Mouse (Mus musculus): ENCODE results near the gene Sit1. TPM values are rescaled to one million over a fixed set of nuclear protein-coding genes. Genes with fewer than 3 reads are reported as not detected.

Sit1 gene
- polyA plus RNA-seq, 1 experiment, result not detected

GRCm38 (mm10) chr4:43499407-43500333, 16.1 kb upstream of the Sit1 start, which contains the start of gene Arhgef39:
Gene Arhgef39, minus strand, starts transcription at chr4:43499695.
- Histone ChIP-seq H3K36me3 (ENCODE audit: control insufficient read depth, insufficient read depth) (peaks cover 17% of the 10 kb centered on the region), H3K79me3 (ENCODE audit: low read depth) (no peaks in the 10 kb centered on the region), H3K79me2 (ENCODE audit: control insufficient read depth, insufficient read depth) (peaks cover 14% of the 10 kb centered on the region), H3K27me3 (ENCODE audit: control insufficient read depth, insufficient read depth, insufficient read length) (no peaks in the 10 kb centered on the region), H3ac (ENCODE audit: control insufficient read depth, insufficient read length, low read depth) (peak within 1 kb of the TSS; percentile 75), H3K4me3 (ENCODE audit: insufficient read depth, poor library complexity, severe bottlenecking) (peak within 1 kb of the TSS; percentile 48)
- TF ChIP-seq CEBPB (IDR thresholded peaks at IDR 0.05; ENCODE audit: low read depth), result no peak
- peak; percentile 78 for TF ChIP-seq MAX (IDR thresholded peaks at IDR 0.05)

- H3K79me3 ChIP-seq (ENCODE audit: low read depth), result no peaks in the 10 kb centered on the region
- H3K4me3 ChIP-seq (ENCODE audit: insufficient read depth, poor library complexity, severe bottlenecking), result peak overlapping the region; percentile 48
- TF ChIP-seq CTCF (IDR thresholded peaks at IDR 0.05; ENCODE audit: control insufficient read depth, insufficient read depth, insufficient read length) (no peak), MYOG (IDR thresholded peaks at IDR 0.05; ENCODE audit: control insufficient read depth, extremely low read depth, insufficient read length) (no peak), CEBPB (IDR thresholded peaks at IDR 0.05; ENCODE audit: low read depth) (no peak), FOSL1 (IDR thresholded peaks at IDR 0.05; ENCODE audit: insufficient read depth, low read length, poor library complexity, severe bottlenecking) (no peak), USF1 (IDR thresholded peaks at IDR 0.05; ENCODE audit: low read depth) (no peak)
- peaks cover 17% of the 10 kb centered on the region for H3K36me3 ChIP-seq (ENCODE audit: control insufficient read depth, insufficient read depth)
- peaks cover 18% of the 10 kb centered on the region for H3K79me2 ChIP-seq (ENCODE audit: control insufficient read depth, insufficient read depth)
- H3K27me3 ChIP-seq (ENCODE audit: control insufficient read depth, insufficient read depth, insufficient read length), result no peaks in the 10 kb centered on the region
- H3ac ChIP-seq (ENCODE audit: control insufficient read depth, insufficient read length, low read depth), result peak overlapping the region; percentile 14
These were observed 15.4 kb upstream of the Sit1 start for GRCm38 (mm10) chr4:43498983-43499382.

- Histone ChIP-seq H3K4me3 (ENCODE audit: insufficient read depth, poor library complexity, severe bottlenecking) (no peak overlapping the region), H3K79me2 (ENCODE audit: control insufficient read depth, insufficient read depth) (peaks cover 20% of the 10 kb centered on the region)
- TF ChIP-seq MYOD1 (IDR thresholded peaks at IDR 0.05; ENCODE audit: control insufficient read depth, insufficient read length, low read depth), result no peak
- TF ChIP-seq FOSL1 (IDR thresholded peaks at IDR 0.05; ENCODE audit: insufficient read depth, low read length, poor library complexity, severe bottlenecking), result no peak
- TF ChIP-seq USF1 (IDR thresholded peaks at IDR 0.05; ENCODE audit: low read depth), result no peak
- no peak for TF ChIP-seq MAX (IDR thresholded peaks at IDR 0.05)
- no peak for TF ChIP-seq CEBPB (IDR thresholded peaks at IDR 0.05; ENCODE audit: low read depth)
- no peak for TF ChIP-seq MYOG (IDR thresholded peaks at IDR 0.05; ENCODE audit: control insufficient read depth, extremely low read depth, insufficient read length)
- TF ChIP-seq CTCF (IDR thresholded peaks at IDR 0.05; ENCODE audit: control insufficient read depth, insufficient read depth, insufficient read length), result no peak
These were observed 14.4 kb upstream of the Sit1 start for GRCm38 (mm10) chr4:43497946-43498345.

GRCm38 (mm10) chr4:43497405-43497804, 13.9 kb upstream of the Sit1 start:
- Histone ChIP-seq H3K27me3 (ENCODE audit: control insufficient read depth, insufficient read depth, insufficient read length) (no peaks in the 10 kb centered on the region), H3ac (ENCODE audit: control insufficient read depth, insufficient read length, low read depth) (no peak overlapping the region), H3K36me3 (ENCODE audit: control insufficient read depth, insufficient read depth) (peaks cover 17% of the 10 kb centered on the region), H3K79me2 (ENCODE audit: control insufficient read depth, insufficient read depth) (peaks cover 20% of the 10 kb centered on the region), H3K79me3 (ENCODE audit: low read depth) (no peaks in the 10 kb centered on the region), H3K4me3 (ENCODE audit: insufficient read depth, poor library complexity, severe bottlenecking) (no peak overlapping the region)
- TF ChIP-seq MYOD1 (IDR thresholded peaks at IDR 0.05; ENCODE audit: control insufficient read depth, insufficient read length, low read depth) (no peak), CEBPB (IDR thresholded peaks at IDR 0.05; ENCODE audit: low read depth) (no peak), USF1 (IDR thresholded peaks at IDR 0.05; ENCODE audit: low read depth) (no peak), FOSL1 (IDR thresholded peaks at IDR 0.05; ENCODE audit: insufficient read depth, low read length, poor library complexity, severe bottlenecking) (no peak), MAX (IDR thresholded peaks at IDR 0.05) (no peak)

More at GRCm38 (mm10) chr4:43497946-43498345, 14.4 kb upstream of the Sit1 start:
- H3K79me3 ChIP-seq (ENCODE audit: low read depth), result no peaks in the 10 kb centered on the region
- peaks cover 17% of the 10 kb centered on the region for H3K36me3 ChIP-seq (ENCODE audit: control insufficient read depth, insufficient read depth)
- no peak overlapping the region for H3ac ChIP-seq (ENCODE audit: control insufficient read depth, insufficient read length, low read depth)
- no peaks in the 10 kb centered on the region for H3K27me3 ChIP-seq (ENCODE audit: control insufficient read depth, insufficient read depth, insufficient read length)

GRCm38 (mm10) chr4:43496587-43496986, 13.1 kb upstream of the Sit1 start:
- Histone ChIP-seq H3K27me3 (ENCODE audit: control insufficient read depth, insufficient read depth, insufficient read length) (no peaks in the 10 kb centered on the region), H3K36me3 (ENCODE audit: control insufficient read depth, insufficient read depth) (peaks cover 17% of the 10 kb centered on the region), H3K79me2 (ENCODE audit: control insufficient read depth, insufficient read depth) (peaks cover 20% of the 10 kb centered on the region), H3K4me3 (ENCODE audit: insufficient read depth, poor library complexity, severe bottlenecking) (no peak overlapping the region), H3ac (ENCODE audit: control insufficient read depth, insufficient read length, low read depth) (no peak overlapping the region), H3K79me3 (ENCODE audit: low read depth) (no peaks in the 10 kb centered on the region)
- TF ChIP-seq CTCF (IDR thresholded peaks at IDR 0.05; ENCODE audit: control insufficient read depth, insufficient read depth, insufficient read length) (no peak), CEBPB (IDR thresholded peaks at IDR 0.05; ENCODE audit: low read depth) (no peak), MAX (IDR thresholded peaks at IDR 0.05) (no peak), FOSL1 (IDR thresholded peaks at IDR 0.05; ENCODE audit: insufficient read depth, low read length, poor library complexity, severe bottlenecking) (no peak), MYOD1 (IDR thresholded peaks at IDR 0.05; ENCODE audit: control insufficient read depth, insufficient read length, low read depth) (no peak), MYOG (IDR thresholded peaks at IDR 0.05; ENCODE audit: control insufficient read depth, extremely low read depth, insufficient read length) (no peak), USF1 (IDR thresholded peaks at IDR 0.05; ENCODE audit: low read depth) (no peak)

GRCm38 (mm10) chr4:43493846-43494240, 10.3 kb upstream of the Sit1 start:
- H3ac ChIP-seq (ENCODE audit: control insufficient read depth, insufficient read length, low read depth), result peak overlapping the region; percentile 98
- H3K27me3 ChIP-seq (ENCODE audit: control insufficient read depth, insufficient read depth, insufficient read length), result no peaks in the 10 kb centered on the region
- H3K4me3 ChIP-seq (ENCODE audit: insufficient read depth, poor library complexity, severe bottlenecking), result peak overlapping the region; percentile 78
- peaks cover 17% of the 10 kb centered on the region for H3K36me3 ChIP-seq (ENCODE audit: control insufficient read depth, insufficient read depth)
- no peaks in the 10 kb centered on the region for H3K79me3 ChIP-seq (ENCODE audit: low read depth)
- H3K79me2 ChIP-seq (ENCODE audit: control insufficient read depth, insufficient read depth), result peaks cover 20% of the 10 kb centered on the region
- TF ChIP-seq USF1 (IDR thresholded peaks at IDR 0.05; ENCODE audit: low read depth) (no peak), CTCF (IDR thresholded peaks at IDR 0.05; ENCODE audit: control insufficient read depth, insufficient read depth, insufficient read length) (no peak), MYOG (IDR thresholded peaks at IDR 0.05; ENCODE audit: control insufficient read depth, extremely low read depth, insufficient read length) (no peak), MYOD1 (IDR thresholded peaks at IDR 0.05; ENCODE audit: control insufficient read depth, insufficient read length, low read depth) (no peak), MAX (IDR thresholded peaks at IDR 0.05) (no peak), CEBPB (IDR thresholded peaks at IDR 0.05; ENCODE audit: low read depth) (no peak)

Measured in C2C12 (cell line).